Mouse (Mus musculus) ES-Bruce4 (cell line): Measurements from ENCODE around the gene Il23r. TPM values are rescaled to one million over a fixed set of nuclear protein-coding genes. Genes with fewer than 3 reads are reported as not detected.

ENCODE experiments used
- H3K27ac ChIP-seq: 2 replicates; pipeline ENCODE4 v1.5.1; 2012; ENCODE audit warnings: low read length, inconsistent platforms; ENCODE audit not compliant: insufficient read depth
- H3K27me3 ChIP-seq: 2 replicates; pipeline ENCODE4 v1.6.1; 2012; ENCODE audit warnings: mild to moderate bottlenecking, low read length, inconsistent platforms; ENCODE audit not compliant: control insufficient read depth, poor library complexity, insufficient read depth, severe bottlenecking
- H3K36me3 ChIP-seq: 2 replicates; pipeline ENCODE4 v1.6.1; 2012; ENCODE audit warnings: inconsistent platforms, mild to moderate bottlenecking, low read length, moderate library complexity; ENCODE audit not compliant: control insufficient read depth, poor library complexity, insufficient read depth, severe bottlenecking
- H3K4me1 ChIP-seq: one replicate; pipeline ENCODE4 v1.8.1; 2011; ENCODE audit warnings: low read length; ENCODE audit not compliant: control insufficient read depth, insufficient read depth
- H3K4me3 ChIP-seq: 2 replicates; pipeline ENCODE4 v1.5.1; 2011; ENCODE audit warnings: low read depth, mild to moderate bottlenecking, low read length
- H3K9ac ChIP-seq: 2 replicates; pipeline ENCODE4 v1.6.1; 2012; ENCODE audit warnings: low read depth, mild to moderate bottlenecking, inconsistent platforms; ENCODE audit not compliant: poor library complexity, severe bottlenecking
- H3K9me3 ChIP-seq: replicated peaks from 2 replicates; pipeline ENCODE4 v1.6.1; 2012; ENCODE audit warnings: mild to moderate bottlenecking, low read length, inconsistent platforms; ENCODE audit not compliant: control insufficient read depth, poor library complexity, insufficient read depth, severe bottlenecking
- CTCF ChIP-seq: IDR thresholded peaks from one replicate; pipeline ENCODE4 v1.8.1; 2011; ENCODE audit warnings: low read depth, low read length
- EP300 ChIP-seq: IDR thresholded peaks from 2 replicates; pipeline ENCODE4 v1.6.1; 2011; ENCODE audit warnings: low read depth, low read length; ENCODE audit not compliant: insufficient read depth
- POLR2A ChIP-seq: IDR thresholded peaks from one replicate; pipeline ENCODE4 v1.8.1; 2011; ENCODE audit warnings: low read length; ENCODE audit not compliant: insufficient read depth
- polyA plus RNA-seq: library from polyadenylated mRNA; stranded (reverse); fragments of >200 nt; gene quantifications from 2 replicates; pipeline ENCODE4 v1.2.4, GENCODE M21; 2011; ENCODE audit warnings: low read depth; ENCODE audit not compliant: missing spikeins, insufficient read depth, insufficient read length

Gene Il23r
- polyA plus RNA-seq, 1 experiment = not detected

DNA sequence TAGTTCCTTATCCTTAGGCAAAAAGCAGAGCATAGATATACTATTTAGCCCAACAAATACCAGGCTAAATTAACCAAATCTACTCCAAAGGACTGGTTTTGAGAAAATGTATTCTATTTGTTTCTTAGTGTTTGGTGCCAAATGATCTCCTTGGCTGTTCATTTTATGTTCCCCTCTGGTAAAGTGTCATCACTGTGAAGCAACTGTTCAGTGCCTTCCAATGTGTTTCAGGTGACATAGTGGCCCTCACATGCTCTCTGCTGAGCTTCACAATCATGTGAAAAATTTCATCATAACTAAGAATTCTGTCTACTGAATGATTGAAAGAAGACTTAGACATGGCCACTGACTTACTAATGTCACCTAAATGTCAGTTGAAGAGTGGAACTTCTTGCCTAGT, 54.6 kb downstream of the Il23r start:
- Histone ChIP-seq H3K4me1 (no peaks in the 10 kb centered on the region), H3K27me3 (no peaks in the 10 kb centered on the region), H3K36me3 (no peaks in the 10 kb centered on the region), H3K9me3 (no peaks in the 10 kb centered on the region), H3K9ac (no peak overlapping the region), H3K4me3 (no peak overlapping the region), H3K27ac (no peak overlapping the region)
- TF ChIP-seq CTCF = no peak
- no peak for TF ChIP-seq EP300
- no peak for TF ChIP-seq POLR2A

DNA sequence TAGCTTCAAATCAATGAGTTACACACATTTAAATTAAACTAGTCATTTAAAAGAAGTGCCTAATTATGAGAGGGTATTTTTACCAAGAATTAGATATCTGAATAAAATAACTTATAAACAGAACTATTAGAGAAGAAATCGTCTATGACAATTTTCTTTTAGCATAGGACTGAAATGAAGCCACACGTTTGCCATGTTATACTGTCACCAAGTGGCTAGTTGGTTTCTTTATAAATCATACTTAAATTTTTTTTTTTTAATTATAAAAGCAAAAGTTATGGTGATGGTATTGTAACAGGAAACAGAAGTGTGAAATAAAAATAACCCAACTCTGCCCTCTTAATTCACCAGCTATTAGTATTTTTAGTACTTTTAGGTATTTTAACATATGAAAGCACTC, 55.4 kb downstream of the Il23r start:
- no peak overlapping the region for H3K4me3 ChIP-seq
- TF ChIP-seq CTCF (no peak), EP300 (no peak), POLR2A (no peak)

GRCm38 (mm10) chr6:67435711-67436110, 55.9 kb downstream of the Il23r start:
- H3K4me1 ChIP-seq = no peaks in the 10 kb centered on the region
- H3K27me3 ChIP-seq = no peaks in the 10 kb centered on the region
- no peaks in the 10 kb centered on the region for H3K9me3 ChIP-seq
- TF ChIP-seq CTCF (no peak), EP300 (no peak), POLR2A (no peak)
- no peaks in the 10 kb centered on the region for H3K36me3 ChIP-seq
- H3K27ac ChIP-seq = no peak overlapping the region
- no peak overlapping the region for H3K9ac ChIP-seq
- H3K4me3 ChIP-seq = no peak overlapping the region

More for the DNA sequence above, 55.4 kb downstream of the Il23r start:
- no peak overlapping the region for H3K9ac ChIP-seq
- H3K9me3 ChIP-seq = no peaks in the 10 kb centered on the region
- no peak overlapping the region for H3K27ac ChIP-seq
- no peaks in the 10 kb centered on the region for H3K36me3 ChIP-seq
- no peaks in the 10 kb centered on the region for H3K27me3 ChIP-seq
- H3K4me1 ChIP-seq = no peaks in the 10 kb centered on the region

DNA sequence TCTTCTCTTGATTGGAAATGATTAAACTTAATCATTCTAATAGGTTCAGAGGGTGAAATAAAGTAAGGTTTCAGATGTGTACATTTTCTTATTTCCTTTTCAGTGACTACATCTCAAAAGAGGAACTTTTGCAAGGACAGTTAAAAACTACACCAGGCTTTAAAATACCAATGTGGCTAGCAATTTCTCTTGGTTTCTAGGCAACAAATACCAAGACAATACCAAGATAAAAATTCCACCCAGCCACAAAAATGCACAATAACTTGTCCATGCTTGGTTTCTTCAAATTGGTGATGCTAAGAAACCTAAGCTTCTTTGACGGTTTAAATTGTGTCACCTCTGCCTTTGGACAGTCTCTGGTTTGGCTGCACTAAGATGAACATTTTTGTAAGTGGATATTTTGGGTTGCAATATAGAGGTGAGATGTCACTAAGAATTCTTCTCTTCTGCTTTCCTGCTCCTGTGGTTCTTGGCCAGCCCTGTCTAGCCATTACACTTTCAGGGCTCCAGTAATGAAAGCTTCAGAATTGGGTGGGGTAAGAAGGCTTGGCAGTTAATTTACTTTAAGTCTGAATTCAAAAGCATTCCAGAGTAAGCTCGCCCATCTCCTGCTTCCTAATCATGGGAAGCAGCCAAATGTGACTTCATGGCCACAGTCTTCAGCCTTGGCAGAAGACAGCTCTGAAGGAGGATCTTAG, 56.8 kb downstream of the Il23r start:
- no peaks in the 10 kb centered on the region for H3K27me3 ChIP-seq
- H3K36me3 ChIP-seq = no peaks in the 10 kb centered on the region
- no peaks in the 10 kb centered on the region for H3K9me3 ChIP-seq
- H3K4me1 ChIP-seq = no peaks in the 10 kb centered on the region
- H3K27ac ChIP-seq = no peak overlapping the region
- TF ChIP-seq CTCF (no peak), EP300 (no peak), POLR2A (no peak)
- H3K9ac ChIP-seq = no peak overlapping the region
- no peak overlapping the region for H3K4me3 ChIP-seq

DNA sequence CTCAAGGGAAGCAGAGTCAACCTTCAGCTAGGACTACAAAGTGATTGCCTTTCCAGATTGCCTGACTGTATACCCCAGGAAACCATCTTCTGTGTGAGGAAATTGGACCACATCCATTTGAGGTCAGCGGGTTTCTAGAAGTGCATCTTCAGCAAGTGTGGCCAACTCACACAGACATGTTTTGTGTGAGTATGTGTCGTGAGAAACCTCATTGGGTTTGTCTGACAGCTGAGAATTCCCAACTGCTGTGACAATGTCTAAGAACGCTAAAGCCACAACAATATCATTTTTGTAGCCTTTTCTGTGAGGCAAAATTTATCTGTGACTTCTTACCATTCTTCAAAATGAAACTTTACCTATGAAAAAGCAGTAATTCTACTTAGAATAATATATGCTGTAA, 59.8 kb downstream of the Il23r start:
- no peaks in the 10 kb centered on the region for H3K27me3 ChIP-seq
- no peaks in the 10 kb centered on the region for H3K36me3 ChIP-seq
- no peak overlapping the region for H3K27ac ChIP-seq
- no peaks in the 10 kb centered on the region for H3K4me1 ChIP-seq
- TF ChIP-seq POLR2A (no peak), EP300 (no peak), CTCF (no peak)
- no peak overlapping the region for H3K4me3 ChIP-seq
- H3K9ac ChIP-seq = no peak overlapping the region
- no peaks in the 10 kb centered on the region for H3K9me3 ChIP-seq

DNA sequence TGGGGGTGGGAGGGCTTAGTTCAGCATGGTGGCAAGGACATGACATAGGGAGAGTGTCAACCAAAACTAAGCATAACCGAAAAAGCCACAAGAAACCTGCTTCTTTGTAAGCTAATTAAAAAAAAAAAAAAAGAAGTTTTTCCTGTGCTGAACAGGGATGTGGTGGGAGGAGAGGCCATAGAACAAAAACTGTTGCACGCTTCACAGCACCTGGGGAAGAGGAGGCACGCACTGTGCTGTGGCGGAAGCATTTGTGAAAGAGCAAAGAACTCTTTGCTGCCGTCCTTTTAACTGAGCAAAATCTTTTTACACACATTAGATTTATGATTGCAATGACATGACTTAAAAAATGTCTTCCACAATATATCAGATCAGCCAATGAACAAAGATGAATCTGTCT, 69.9 kb downstream of the Il23r start:
- Histone ChIP-seq H3K9ac (no peak overlapping the region), H3K9me3 (no peaks in the 10 kb centered on the region), H3K4me3 (no peak overlapping the region), H3K36me3 (no peaks in the 10 kb centered on the region), H3K4me1 (no peaks in the 10 kb centered on the region), H3K27ac (no peak overlapping the region), H3K27me3 (0 out of 2 replicates have a peak, but pooled peaks cover 1% of the 10 kb centered on the region)
- TF ChIP-seq POLR2A = no peak
- TF ChIP-seq CTCF = no peak
- no peak for TF ChIP-seq EP300
